Mouse (Mus musculus) brain, embryonic 14.5 days (tissue): Measurements from ENCODE around the gene Sec22b. TPM values are rescaled to one million over a fixed set of nuclear protein-coding genes. Genes with fewer than 3 reads are reported as not detected.

Experiments
- DNase-seq: peaks from one replicate; pipeline ENCODE4 v3.0.0-alpha.2; 2011; ENCODE audit warnings: low read depth
- CTCF ChIP-seq: fragments of 200-500 bp; IDR thresholded peaks from 2 replicates; pipeline ENCODE4 v1.5.1; 2012; ENCODE audit warnings: inconsistent platforms, mild to moderate bottlenecking, moderate library complexity, borderline replicate concordance; ENCODE audit not compliant: insufficient read depth, insufficient read length; ENCODE audit errors: extremely low read depth
- POLR2A ChIP-seq: fragments of 200-500 bp; IDR thresholded peaks from 2 replicates; pipeline ENCODE4 v1.6.1; 2012; ENCODE audit warnings: mild to moderate bottlenecking, inconsistent platforms, borderline replicate concordance; ENCODE audit not compliant: poor library complexity, insufficient read depth, insufficient read length, severe bottlenecking; ENCODE audit errors: extremely low read depth
- polyA plus RNA-seq: library from polyadenylated mRNA; depleted of rRNA; stranded (reverse); fragments of >200 nt; gene quantifications from 2 replicates; pipeline ENCODE4 v1.2.3, GENCODE M21; 2012

Gene Sec22b
- polyA plus RNA-seq, 1 experiment, result 53.4 TPM

- DNase-seq, result no peak
- TF ChIP-seq POLR2A (no peak), CTCF (no peak)
Measured at GRCm38 (mm10) chr3:97874777-97875176, 26.2 kb upstream of the Sec22b start.

GRCm38 (mm10) chr3:97876259-97876658 is 24.7 kb upstream of the Sec22b start:
- peak; percentile 74 for DNase-seq
- no peak for TF ChIP-seq CTCF
- no peak for TF ChIP-seq POLR2A

DNA sequence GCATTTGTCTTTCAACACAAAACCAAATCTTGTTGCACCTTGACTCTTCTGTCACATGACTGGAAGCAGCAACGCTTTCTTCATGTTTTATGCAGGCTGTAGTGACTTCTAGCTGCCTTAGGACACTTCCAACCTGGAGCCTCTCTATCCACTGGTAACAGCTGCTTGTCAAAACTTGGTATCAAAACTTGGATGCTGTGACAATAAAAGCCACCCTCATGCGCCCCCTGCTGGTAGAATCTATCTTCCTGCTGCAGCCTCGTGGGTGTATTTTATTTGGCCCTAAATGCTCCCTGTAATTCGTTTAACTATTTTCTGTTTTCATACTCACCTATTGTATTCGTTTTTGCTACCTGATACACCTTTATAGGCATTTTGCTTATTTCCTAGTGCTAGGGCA is 21.8 kb upstream of the Sec22b start:
- no peak for TF ChIP-seq POLR2A
- TF ChIP-seq CTCF, result peak; percentile 78; the same call in 1 of the 2 replicates
- DNase-seq, result peak; percentile 76

DNA sequence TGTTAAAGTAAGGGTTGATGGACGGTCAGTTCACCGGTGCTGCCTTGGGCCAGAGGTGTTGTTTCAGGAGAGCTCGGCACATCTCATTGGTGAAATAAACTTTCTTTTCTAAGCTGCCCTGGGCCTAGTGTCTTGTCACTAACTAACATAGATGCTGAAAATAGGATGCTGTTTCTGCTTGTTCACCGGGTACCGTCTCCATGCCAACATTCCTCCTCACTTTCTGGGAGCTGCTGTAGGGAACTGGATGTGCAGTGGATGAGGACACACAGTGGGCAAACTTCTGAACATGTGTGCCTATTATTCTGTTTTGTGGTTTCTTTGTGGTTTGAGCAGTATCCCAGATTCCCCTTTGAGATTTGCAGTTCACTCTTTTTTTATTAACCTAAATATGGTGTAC is 19.4 kb upstream of the Sec22b start:
- TF ChIP-seq POLR2A (no peak), CTCF (no peak)
- DNase-seq, result no peak

- TF ChIP-seq POLR2A, result no peak
- TF ChIP-seq CTCF, result no peak
- DNase-seq, result peak; percentile 20
Measured at GRCm38 (mm10) chr3:97887785-97888167, 13.2 kb upstream of the Sec22b start.

GRCm38 (mm10) chr3:97888168-97888901 is 12.7 kb upstream of the Sec22b start, which contains the start of gene Pde4dip:
Gene Pde4dip, minus strand, starts transcription at chr3:97888707.
- DNase-seq, result peak; percentile 66
- TF ChIP-seq POLR2A, result no peak; the same call in 1 of the 2 replicates
- TF ChIP-seq CTCF, result no peak

DNA sequence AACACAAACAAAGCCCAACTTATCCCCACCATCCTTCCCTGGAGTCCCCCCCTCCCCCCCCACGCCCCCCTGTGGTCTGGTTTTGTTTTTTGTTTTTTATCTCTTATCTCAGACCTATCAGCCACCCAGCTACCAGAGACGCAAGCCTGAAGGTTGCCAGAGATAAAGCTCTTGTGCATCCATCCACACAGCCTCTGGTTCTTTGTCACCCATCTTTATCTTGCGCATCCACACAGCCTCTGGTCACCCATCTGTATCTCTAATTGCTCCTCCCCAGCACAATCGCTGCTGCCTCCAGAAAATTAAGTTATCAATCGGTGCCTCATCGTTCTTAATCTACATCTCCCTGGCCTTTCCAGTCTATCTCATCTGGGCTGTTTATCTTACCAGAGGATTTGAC is 10.8 kb upstream of the Sec22b start:
- DNase-seq, result no peak

GRCm38 (mm10) chr3:97894695-97895094 is 6.3 kb upstream of the Sec22b start:
- no peak for DNase-seq
- TF ChIP-seq POLR2A (no peak), CTCF (peak; percentile 62)

More for the DNA sequence above, 10.8 kb upstream of the Sec22b start:
- TF ChIP-seq POLR2A, result no peak
- TF ChIP-seq CTCF, result no peak

DNA sequence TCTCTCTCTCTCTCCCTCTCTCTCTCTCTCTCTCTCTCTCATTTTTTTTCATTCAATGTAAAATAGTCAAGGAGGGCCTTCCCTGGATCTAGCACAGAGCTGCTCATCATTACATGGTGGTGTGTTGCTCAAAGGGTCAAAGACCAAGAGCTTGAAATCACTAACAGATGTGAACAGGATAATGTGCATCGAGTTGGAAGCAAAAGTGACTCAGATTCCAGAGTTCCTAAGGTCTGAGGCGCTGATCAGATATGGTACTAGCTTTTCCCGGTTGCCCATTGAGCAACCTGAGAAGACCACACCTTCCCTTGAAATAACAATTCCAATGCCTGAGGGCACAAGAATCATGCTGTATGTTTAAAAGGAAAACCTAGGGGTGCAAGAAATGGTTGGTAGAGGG is 2.6 kb upstream of the Sec22b start:
- DNase-seq, result no peak
- TF ChIP-seq CTCF (no peak), POLR2A (no peak)

DNA sequence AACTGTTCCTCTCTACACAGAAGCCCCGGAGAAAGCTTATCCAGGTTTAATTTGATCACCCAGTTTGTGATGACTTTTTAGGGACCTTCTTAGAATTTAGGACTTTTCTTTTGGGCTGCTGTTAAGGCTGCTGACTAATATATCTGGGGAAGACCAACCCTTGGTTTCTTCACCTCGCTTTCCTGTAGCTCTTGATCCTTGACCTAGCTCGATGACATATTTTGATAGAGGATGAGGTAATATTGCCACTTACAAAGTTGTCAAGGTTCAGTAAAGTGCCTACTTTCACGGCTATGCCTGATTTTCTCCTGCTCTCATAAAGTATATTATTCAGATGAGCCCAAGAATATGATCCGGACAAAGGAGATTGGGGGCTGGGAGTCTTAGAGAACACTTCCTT is 596 bp downstream of the Sec22b start:
- TF ChIP-seq CTCF (no peak), POLR2A (no peak)
- DNase-seq, result no peak

DNA sequence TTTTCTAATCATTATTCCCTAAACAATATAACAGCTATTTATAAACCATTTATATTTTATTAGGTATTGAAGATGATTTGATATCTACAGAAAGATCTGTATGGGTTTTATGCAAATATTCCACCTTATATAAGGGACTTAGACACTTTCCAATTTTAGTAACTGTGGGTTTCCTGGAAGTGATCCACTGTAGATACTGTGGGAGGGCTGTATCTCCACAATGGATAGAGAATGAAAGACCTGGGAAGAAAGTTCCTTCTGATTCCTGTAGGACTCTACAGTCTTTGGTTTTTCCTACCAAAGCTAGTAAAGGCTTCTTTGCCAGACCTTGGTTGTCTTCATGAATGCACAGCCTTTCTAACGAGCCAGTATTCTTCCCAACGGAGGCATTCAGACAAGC is 8.7 kb downstream of the Sec22b start:
- DNase-seq, result no peak
- TF ChIP-seq CTCF (no peak), POLR2A (no peak)

- DNase-seq, result no peak
- TF ChIP-seq CTCF (no peak), POLR2A (no peak)
Measured at GRCm38 (mm10) chr3:97911093-97911492, 10.1 kb downstream of the Sec22b start.
